Mouse (Mus musculus): ENCODE measurements at regions not wholly inside any gene's neighbourhood (a gene's known extent, or its start where the extent isn't known, plus 50 kb on each side); places are given as distances from the start of the nearest gene placed in this dataset.
A peak's percentile ranks its signal among the peaks of the same experiment; 100 is the strongest.

DNA sequence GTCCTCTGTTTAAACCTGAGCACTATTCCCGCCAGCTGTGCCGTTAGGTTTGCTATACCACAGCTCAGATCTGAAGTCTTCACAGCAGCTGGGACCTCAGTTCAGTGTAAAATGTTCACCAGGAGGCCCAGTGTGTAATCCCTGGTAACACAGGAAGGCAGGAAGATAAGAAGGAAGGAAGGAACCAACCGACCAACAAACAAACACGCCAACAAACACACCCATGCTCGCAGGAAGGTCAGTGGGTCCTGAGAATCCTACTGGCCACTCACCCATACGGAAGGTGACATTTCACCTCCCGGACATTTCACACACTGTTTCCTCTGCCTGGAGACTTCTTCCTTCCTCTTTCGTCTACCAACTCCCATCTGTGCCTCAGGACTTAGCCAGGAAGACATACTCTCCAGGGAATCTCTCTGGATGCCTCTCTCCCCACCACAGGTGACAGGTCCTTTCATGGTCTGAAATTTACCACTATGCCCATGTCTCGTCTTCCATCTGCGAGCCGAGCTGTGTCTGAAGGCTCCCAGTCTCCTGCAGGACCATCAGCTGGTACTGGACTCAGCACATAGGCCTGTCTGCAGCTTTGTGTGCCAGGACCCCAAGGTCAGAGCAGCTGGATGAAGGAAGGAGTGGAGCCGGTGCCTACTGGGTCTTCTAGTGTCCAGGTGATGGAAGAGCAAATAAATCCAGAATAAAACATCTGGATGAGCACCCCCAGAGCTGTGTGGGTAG is 61.1 kb upstream of the Xpa start:
- H3K27me3 ChIP-seq (ENCODE audit: control insufficient read depth, insufficient read depth, low read length), result no peaks in the 10 kb centered on the region
- TF ChIP-seq CTCF (IDR thresholded peaks at IDR 0.05; ENCODE audit: extremely low read depth, insufficient read depth, insufficient read length, insufficient replicate concordance) (no peak), POLR2A (IDR thresholded peaks at IDR 0.05; ENCODE audit: low read depth, low read length) (no peak)
- no peaks in the 10 kb centered on the region for H3K4me1 ChIP-seq (ENCODE audit: control insufficient read depth, insufficient read depth, insufficient read length)
- whole genome bisulfite sequencing, result 63% methylated on average over 12 of the region's 12 CpGs
- H3K4me3 ChIP-seq (ENCODE audit: extremely low read depth, insufficient read depth, insufficient read length), result no peak overlapping the region
- H3K27ac ChIP-seq (ENCODE audit: insufficient read depth, low read length), result no peak overlapping the region
- no peak for DNase-seq (ENCODE audit: low read depth in 1 of 2, low spot score in 2 of 2)
- H3K36me3 ChIP-seq (ENCODE audit: control insufficient read depth, insufficient read depth, low read length), result no peaks in the 10 kb centered on the region

DNA sequence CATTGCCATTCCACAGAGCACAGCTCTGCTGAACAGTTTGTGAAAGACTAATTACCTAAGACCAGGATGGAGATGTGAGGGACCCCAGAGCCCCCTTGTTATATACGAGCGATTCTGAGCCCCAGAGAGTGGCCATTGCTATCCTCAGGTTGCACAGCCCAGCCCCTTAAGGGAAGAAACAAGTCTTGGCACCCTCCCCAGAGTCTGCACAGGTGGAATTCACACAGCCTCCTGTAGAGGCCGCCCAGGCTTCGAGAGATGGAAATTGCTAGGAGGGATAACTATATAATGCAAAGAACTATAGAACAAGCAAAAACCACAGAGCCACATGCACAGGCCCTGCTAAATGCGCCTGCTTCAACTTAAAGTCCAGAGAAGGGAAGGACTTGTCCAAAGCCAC is 62.7 kb upstream of the Xpa start:
- no peaks in the 10 kb centered on the region for H3K27me3 ChIP-seq (ENCODE audit: control insufficient read depth, insufficient read depth, low read length)
- no peak overlapping the region for H3K4me3 ChIP-seq (ENCODE audit: extremely low read depth, insufficient read depth, insufficient read length)
- no peak for TF ChIP-seq POLR2A (IDR thresholded peaks at IDR 0.05; ENCODE audit: low read depth, low read length)
- TF ChIP-seq CTCF (IDR thresholded peaks at IDR 0.05; ENCODE audit: extremely low read depth, insufficient read depth, insufficient read length, insufficient replicate concordance), result no peak
- H3K36me3 ChIP-seq (ENCODE audit: control insufficient read depth, insufficient read depth, low read length), result no peaks in the 10 kb centered on the region
- no peak overlapping the region for H3K27ac ChIP-seq (ENCODE audit: insufficient read depth, low read length)
- H3K4me1 ChIP-seq (ENCODE audit: control insufficient read depth, insufficient read depth, insufficient read length), result no peaks in the 10 kb centered on the region
- 58% methylated on average over 5 of the region's 5 CpGs for WGBS
- DNase-seq (ENCODE audit: low read depth in 1 of 2, low spot score in 2 of 2), result no peak

DNA sequence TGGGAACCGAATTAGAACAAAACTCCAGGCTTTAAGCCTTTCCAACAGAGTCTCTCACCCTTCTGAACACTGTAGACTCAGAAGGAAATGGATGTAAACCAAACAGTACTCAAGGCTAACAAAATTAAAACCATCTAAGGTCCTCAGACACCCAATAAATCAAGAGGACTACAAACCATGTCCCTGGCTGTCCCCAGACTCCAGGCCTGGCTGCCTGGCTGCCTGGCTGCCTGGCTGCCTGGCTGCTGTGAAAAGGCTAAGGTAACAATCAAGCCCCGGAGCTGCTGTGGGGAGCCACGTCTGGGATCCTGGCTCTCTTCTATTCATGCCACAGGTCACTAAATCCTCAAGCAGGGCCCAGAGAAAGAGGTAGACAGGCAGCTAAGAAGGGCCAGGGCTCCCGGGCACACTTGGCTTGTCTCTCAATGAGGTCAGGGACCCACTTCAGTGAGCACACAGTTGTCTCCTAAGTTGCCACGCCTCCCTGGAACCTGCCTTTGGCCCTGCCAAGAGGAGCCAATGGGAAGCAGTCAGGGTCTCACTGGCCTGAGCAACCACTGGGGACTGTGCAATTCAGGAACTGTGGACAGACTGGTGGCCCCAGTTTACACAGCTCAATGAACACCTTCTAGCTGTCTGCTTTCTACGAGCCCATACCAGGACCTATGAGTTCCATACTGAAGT is 72.6 kb upstream of the Xpa start:
- DNase-seq (ENCODE audit: low read depth in 1 of 2, low spot score in 2 of 2), result no peak
- TF ChIP-seq POLR2A (IDR thresholded peaks at IDR 0.05; ENCODE audit: low read depth, low read length) (no peak), CTCF (IDR thresholded peaks at IDR 0.05; ENCODE audit: extremely low read depth, insufficient read depth, insufficient read length, insufficient replicate concordance) (no peak)
- H3K27ac ChIP-seq (ENCODE audit: insufficient read depth, low read length), result no peak overlapping the region
- no peaks in the 10 kb centered on the region for H3K36me3 ChIP-seq (ENCODE audit: control insufficient read depth, insufficient read depth, low read length)
- H3K27me3 ChIP-seq (ENCODE audit: control insufficient read depth, insufficient read depth, low read length), result no peaks in the 10 kb centered on the region
- no peaks in the 10 kb centered on the region for H3K4me1 ChIP-seq (ENCODE audit: control insufficient read depth, insufficient read depth, insufficient read length)
- 72% methylated on average over 6 of the region's 6 CpGs for WGBS
- H3K4me3 ChIP-seq (ENCODE audit: extremely low read depth, insufficient read depth, insufficient read length), result no peak overlapping the region

DNA sequence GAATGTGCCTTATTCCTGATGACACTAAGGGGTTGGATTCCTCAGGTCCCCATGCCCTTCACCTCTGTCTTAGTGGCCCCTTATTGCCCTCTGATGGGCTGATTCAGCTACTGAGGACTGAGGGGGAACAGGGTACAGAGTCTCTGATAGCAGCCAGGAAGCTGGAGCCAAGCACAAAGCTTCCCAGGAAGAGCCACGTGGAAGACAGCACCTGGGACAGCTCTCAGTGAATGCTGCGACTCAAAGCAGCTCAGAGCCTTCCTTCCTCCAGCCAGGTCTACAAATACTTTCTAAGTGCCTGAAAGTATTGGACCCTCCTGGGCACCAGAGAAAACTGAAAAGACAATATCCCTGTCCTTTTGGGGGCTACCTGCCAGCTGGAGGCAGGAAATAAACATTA is 72.3 kb upstream of the Foxe1 start:
- Histone ChIP-seq H3K27ac (ENCODE audit: insufficient read depth, low read length) (no peak overlapping the region), H3K36me3 (ENCODE audit: control insufficient read depth, insufficient read depth, low read length) (no peaks in the 10 kb centered on the region), H3K27me3 (ENCODE audit: control insufficient read depth, insufficient read depth, low read length) (no peaks in the 10 kb centered on the region), H3K4me3 (ENCODE audit: extremely low read depth, insufficient read depth, insufficient read length) (no peak overlapping the region), H3K4me1 (ENCODE audit: control insufficient read depth, insufficient read depth, insufficient read length) (no peaks in the 10 kb centered on the region)
- WGBS, result 13% methylated on average over 2 of the region's 2 CpGs
- no peak for DNase-seq (ENCODE audit: low read depth in 1 of 2, low spot score in 2 of 2)
- no peak for TF ChIP-seq POLR2A (IDR thresholded peaks at IDR 0.05; ENCODE audit: low read depth, low read length)
- no peak for TF ChIP-seq CTCF (IDR thresholded peaks at IDR 0.05; ENCODE audit: extremely low read depth, insufficient read depth, insufficient read length, insufficient replicate concordance)

DNA sequence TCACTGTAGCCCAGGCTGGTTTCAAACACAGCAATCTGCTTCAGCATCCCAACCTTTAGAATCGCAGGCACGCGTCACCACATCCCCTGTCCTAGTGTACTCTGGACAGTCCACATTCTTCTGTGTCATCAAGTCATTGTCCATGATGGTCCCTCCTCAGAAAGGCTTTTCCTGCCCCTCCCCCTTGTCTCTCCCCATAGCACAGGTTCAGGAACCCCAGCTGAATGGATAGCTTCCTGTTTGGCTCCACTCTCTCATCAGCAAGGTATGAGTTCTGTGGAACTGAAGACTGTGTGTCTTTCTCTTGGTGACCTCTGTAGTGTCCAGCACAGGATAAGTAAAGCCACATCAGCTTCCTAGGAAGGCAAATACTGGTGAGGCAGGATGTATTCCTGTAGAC is 67.6 kb upstream of the Foxe1 start:
- DNase-seq (ENCODE audit: low read depth in 1 of 2, low spot score in 2 of 2), result no peak
- Histone ChIP-seq H3K4me1 (ENCODE audit: control insufficient read depth, insufficient read depth, insufficient read length) (no peaks in the 10 kb centered on the region), H3K27me3 (ENCODE audit: control insufficient read depth, insufficient read depth, low read length) (no peaks in the 10 kb centered on the region), H3K36me3 (ENCODE audit: control insufficient read depth, insufficient read depth, low read length) (no peaks in the 10 kb centered on the region), H3K27ac (ENCODE audit: insufficient read depth, low read length) (no peak overlapping the region), H3K4me3 (ENCODE audit: extremely low read depth, insufficient read depth, insufficient read length) (no peak overlapping the region)
- 95% methylated on average over 3 of the region's 3 CpGs for WGBS
- TF ChIP-seq POLR2A (IDR thresholded peaks at IDR 0.05; ENCODE audit: low read depth, low read length) (no peak), CTCF (IDR thresholded peaks at IDR 0.05; ENCODE audit: extremely low read depth, insufficient read depth, insufficient read length, insufficient replicate concordance) (no peak)

DNA sequence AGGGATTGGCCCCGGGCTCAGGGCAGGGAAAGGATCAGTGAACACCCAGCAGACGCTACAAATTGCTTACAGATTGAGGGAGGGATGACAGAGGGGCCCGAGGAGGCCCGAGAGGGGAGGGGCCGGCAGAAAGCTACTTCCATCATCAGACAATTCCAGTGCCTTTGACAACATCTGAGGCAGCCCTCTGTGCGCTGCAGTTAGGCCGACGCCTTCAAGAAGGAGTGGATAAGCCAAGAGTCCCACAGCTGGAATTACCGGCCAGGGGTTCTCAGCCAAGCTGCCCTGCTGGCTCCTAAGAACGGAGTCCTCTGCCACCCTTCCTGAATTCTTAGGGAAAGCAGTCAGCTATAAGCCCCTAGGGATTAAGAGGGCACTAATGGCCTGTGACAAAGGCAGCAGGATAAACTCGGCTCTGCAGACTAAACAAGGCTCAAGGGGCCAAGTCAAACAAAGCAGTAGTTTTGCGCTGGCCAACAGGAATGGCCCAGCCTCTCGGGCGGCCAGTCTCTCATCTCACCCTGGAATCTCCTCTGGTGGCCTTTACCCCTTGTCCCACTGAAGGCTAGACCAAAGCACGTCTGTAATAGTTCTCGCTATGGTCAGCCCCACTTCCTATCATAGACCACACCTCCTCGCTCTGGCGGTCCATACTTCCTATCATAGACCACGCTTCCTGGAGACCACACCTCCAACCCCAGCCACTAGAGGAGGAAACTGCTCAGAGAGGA is 66.4 kb upstream of the Foxe1 start:
- Histone ChIP-seq H3K36me3 (ENCODE audit: control insufficient read depth, insufficient read depth, low read length) (no peaks in the 10 kb centered on the region), H3K4me3 (ENCODE audit: extremely low read depth, insufficient read depth, insufficient read length) (no peak overlapping the region), H3K27me3 (ENCODE audit: control insufficient read depth, insufficient read depth, low read length) (no peaks in the 10 kb centered on the region), H3K27ac (ENCODE audit: insufficient read depth, low read length) (no peak overlapping the region), H3K4me1 (ENCODE audit: control insufficient read depth, insufficient read depth, insufficient read length) (no peaks in the 10 kb centered on the region)
- DNase-seq (ENCODE audit: low read depth in 1 of 2, low spot score in 2 of 2), result peak in 1 of 2 experiments; percentile 6
- WGBS, result 34% methylated on average over 19 of the region's 19 CpGs
- TF ChIP-seq POLR2A (IDR thresholded peaks at IDR 0.05; ENCODE audit: low read depth, low read length) (no peak), CTCF (IDR thresholded peaks at IDR 0.05; ENCODE audit: extremely low read depth, insufficient read depth, insufficient read length, insufficient replicate concordance) (no peak)
